Mouse (Mus musculus): Measurements from ENCODE around the gene Slc1a3. TPM values are rescaled to one million over a fixed set of nuclear protein-coding genes. Genes with fewer than 3 reads are reported as not detected.

Gene Slc1a3
- polyA plus RNA-seq, 1 experiment from 2014 or later = 48.7 TPM

DNA sequence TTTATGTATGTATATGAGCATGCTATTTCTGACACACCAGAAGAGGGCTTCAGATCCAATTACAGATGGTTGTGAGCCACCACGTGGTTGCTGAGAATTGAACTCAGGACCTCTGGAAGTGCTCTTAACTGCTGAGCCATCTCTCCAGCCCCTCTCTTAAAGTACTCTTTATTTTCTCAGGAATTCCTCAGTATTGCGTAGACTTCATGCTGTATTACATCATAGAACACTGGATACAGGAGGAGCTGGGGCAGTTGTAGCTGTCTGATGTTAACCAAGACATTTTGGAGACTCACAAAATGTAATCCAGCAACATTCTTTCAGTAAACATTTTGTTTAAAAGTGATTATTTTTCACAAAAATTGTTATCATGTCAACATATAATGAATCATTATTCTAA lies 73.3 kb downstream of the Slc1a3 start:
- no peaks in the 10 kb centered on the region for H3K27me3 ChIP-seq (ENCODE audit: control insufficient read depth, insufficient read depth, low read length)
- H3K9ac ChIP-seq (ENCODE audit: low read length) = no peak overlapping the region
- no peak for ATAC-seq (replicated peaks; ENCODE audit: low FRiP score)
- no peak overlapping the region for H3K4me2 ChIP-seq (ENCODE audit: low read depth, low read length, severe bottlenecking)
- no peak overlapping the region for H3K27ac ChIP-seq (ENCODE audit: low read depth, low read length)
- DNase-seq (ENCODE audit: low spot score) = no peak
- H3K4me1 ChIP-seq (replicated peaks; ENCODE audit: control insufficient read depth, insufficient read depth, low read length) = peaks cover 3% of the 10 kb centered on the region; the same call in 1 of the 2 replicates
- no peaks in the 10 kb centered on the region; the same call in 1 of the 2 replicates for H3K36me3 ChIP-seq (ENCODE audit: control insufficient read depth, insufficient read depth, low read length)
- H3K9me3 ChIP-seq (ENCODE audit: control insufficient read depth, low read length) = no peaks in the 10 kb centered on the region
- WGBS = 94% methylated on average over 2 of the region's 2 CpGs
- no peak overlapping the region for H3K4me3 ChIP-seq (ENCODE audit: low read depth, low read length)

GRCm38 (mm10) chr15:8635974-8636373 lies 74.6 kb downstream of the Slc1a3 start:
- H3K9me3 ChIP-seq (ENCODE audit: control insufficient read depth, low read length) = no peaks in the 10 kb centered on the region
- no peak overlapping the region for H3K4me2 ChIP-seq (ENCODE audit: low read depth, low read length, severe bottlenecking)
- no peak overlapping the region for H3K4me3 ChIP-seq (ENCODE audit: low read depth, low read length)
- H3K27me3 ChIP-seq (ENCODE audit: control insufficient read depth, insufficient read depth, low read length) = no peaks in the 10 kb centered on the region
- H3K9ac ChIP-seq (ENCODE audit: low read length) = no peak overlapping the region
- WGBS = 94% methylated on average over 15 of the region's 15 CpGs
- H3K27ac ChIP-seq (ENCODE audit: low read depth, low read length) = no peak overlapping the region
- H3K36me3 ChIP-seq (ENCODE audit: control insufficient read depth, insufficient read depth, low read length) = no peaks in the 10 kb centered on the region; the same call in 1 of the 2 replicates
- H3K4me1 ChIP-seq (replicated peaks; ENCODE audit: control insufficient read depth, insufficient read depth, low read length) = peaks cover 5% of the 10 kb centered on the region; the same call in 1 of the 2 replicates
- no peak for ATAC-seq (replicated peaks; ENCODE audit: low FRiP score)
- no peak for DNase-seq (ENCODE audit: low spot score)

- no peak for ATAC-seq (replicated peaks; ENCODE audit: low FRiP score)
- no peak for DNase-seq (ENCODE audit: low spot score)
- Histone ChIP-seq H3K4me1 (replicated peaks; ENCODE audit: control insufficient read depth, insufficient read depth, low read length) (peaks cover 6% of the 10 kb centered on the region; the same call in 1 of the 2 replicates), H3K9ac (ENCODE audit: low read length) (no peak overlapping the region), H3K4me2 (ENCODE audit: low read depth, low read length, severe bottlenecking) (no peak overlapping the region), H3K9me3 (ENCODE audit: control insufficient read depth, low read length) (no peaks in the 10 kb centered on the region), H3K27me3 (ENCODE audit: control insufficient read depth, insufficient read depth, low read length) (peaks cover 4% of the 10 kb centered on the region), H3K4me3 (ENCODE audit: low read depth, low read length) (no peak overlapping the region), H3K36me3 (ENCODE audit: control insufficient read depth, insufficient read depth, low read length) (no peaks in the 10 kb centered on the region; the same call in 1 of the 2 replicates), H3K27ac (ENCODE audit: low read depth, low read length) (no peak overlapping the region)
- WGBS = 93% methylated on average over 4 of the region's 4 CpGs
Measured at GRCm38 (mm10) chr15:8634807-8635206, 75.8 kb downstream of the Slc1a3 start.

GRCm38 (mm10) chr15:8634355-8634754 lies 76.2 kb downstream of the Slc1a3 start:
- 74% methylated on average over 3 of the region's 3 CpGs for WGBS
- no peaks in the 10 kb centered on the region for H3K9me3 ChIP-seq (ENCODE audit: control insufficient read depth, low read length)
- H3K27me3 ChIP-seq (ENCODE audit: control insufficient read depth, insufficient read depth, low read length) = peaks cover 4% of the 10 kb centered on the region
- H3K36me3 ChIP-seq (ENCODE audit: control insufficient read depth, insufficient read depth, low read length) = no peaks in the 10 kb centered on the region; the same call in 1 of the 2 replicates
- no peak for DNase-seq (ENCODE audit: low spot score)
- H3K4me1 ChIP-seq (replicated peaks; ENCODE audit: control insufficient read depth, insufficient read depth, low read length) = peaks cover 9% of the 10 kb centered on the region; the same call in 1 of the 2 replicates
- H3K9ac ChIP-seq (ENCODE audit: low read length) = no peak overlapping the region
- H3K4me3 ChIP-seq (ENCODE audit: low read depth, low read length) = no peak overlapping the region
- no peak for ATAC-seq (replicated peaks; ENCODE audit: low FRiP score)
- no peak overlapping the region for H3K27ac ChIP-seq (ENCODE audit: low read depth, low read length)
- H3K4me2 ChIP-seq (ENCODE audit: low read depth, low read length, severe bottlenecking) = no peak overlapping the region

GRCm38 (mm10) chr15:8633375-8633774 lies 77.2 kb downstream of the Slc1a3 start:
- WGBS = 56% methylated on average over 6 of the region's 6 CpGs
- Histone ChIP-seq H3K27ac (ENCODE audit: low read depth, low read length) (no peak overlapping the region), H3K9ac (ENCODE audit: low read length) (no peak overlapping the region), H3K4me2 (ENCODE audit: low read depth, low read length, severe bottlenecking) (no peak overlapping the region), H3K27me3 (ENCODE audit: control insufficient read depth, insufficient read depth, low read length) (peaks cover 4% of the 10 kb centered on the region), H3K4me1 (replicated peaks; ENCODE audit: control insufficient read depth, insufficient read depth, low read length) (peaks cover 9% of the 10 kb centered on the region; the same call in 1 of the 2 replicates), H3K36me3 (ENCODE audit: control insufficient read depth, insufficient read depth, low read length) (no peaks in the 10 kb centered on the region), H3K9me3 (ENCODE audit: control insufficient read depth, low read length) (no peaks in the 10 kb centered on the region), H3K4me3 (ENCODE audit: low read depth, low read length) (no peak overlapping the region)
- DNase-seq (ENCODE audit: low spot score) = peak; percentile 71
- no peak for ATAC-seq (replicated peaks; ENCODE audit: low FRiP score)

DNA sequence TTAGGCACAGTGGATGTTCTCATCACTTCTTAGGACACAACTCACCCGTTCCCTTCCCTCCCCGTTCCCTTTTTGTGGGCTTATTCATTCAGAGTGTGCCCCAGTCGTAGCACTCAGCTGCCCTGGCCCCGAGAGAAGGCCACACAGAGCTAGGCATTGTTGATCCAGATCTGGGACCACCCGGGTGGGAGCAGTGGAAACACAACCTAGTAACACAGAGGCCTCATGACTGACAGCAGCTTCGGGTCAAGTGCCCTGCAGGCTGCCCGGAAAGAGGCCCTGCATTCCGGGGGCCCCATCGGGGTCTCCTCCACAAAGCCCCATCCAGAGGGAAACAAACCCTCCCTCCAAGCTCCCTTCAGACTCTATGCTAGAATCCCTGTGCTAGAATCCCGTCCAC lies 78.2 kb downstream of the Slc1a3 start:
- Histone ChIP-seq H3K36me3 (ENCODE audit: control insufficient read depth, insufficient read depth, low read length) (no peaks in the 10 kb centered on the region), H3K9ac (ENCODE audit: low read length) (no peak overlapping the region), H3K9me3 (ENCODE audit: control insufficient read depth, low read length) (no peaks in the 10 kb centered on the region), H3K4me1 (replicated peaks; ENCODE audit: control insufficient read depth, insufficient read depth, low read length) (peaks cover 14% of the 10 kb centered on the region; the same call in 1 of the 2 replicates), H3K4me3 (ENCODE audit: low read depth, low read length) (no peak overlapping the region), H3K27ac (ENCODE audit: low read depth, low read length) (no peak overlapping the region), H3K4me2 (ENCODE audit: low read depth, low read length, severe bottlenecking) (no peak overlapping the region), H3K27me3 (ENCODE audit: control insufficient read depth, insufficient read depth, low read length) (peaks cover 7% of the 10 kb centered on the region)
- WGBS = 2% methylated on average over 10 of the region's 10 CpGs
- peak; percentile 76 for ATAC-seq (replicated peaks; ENCODE audit: low FRiP score)
- peak; percentile 79 for DNase-seq (ENCODE audit: low spot score)

- DNase-seq (ENCODE audit: low spot score) = peak; percentile 87
- no peaks in the 10 kb centered on the region for H3K36me3 ChIP-seq (ENCODE audit: control insufficient read depth, insufficient read depth, low read length)
- H3K27ac ChIP-seq (ENCODE audit: low read depth, low read length) = peak overlapping the region; percentile 43; the same call in 1 of the 2 replicates
- 2% methylated on average over 13 of the region's 13 CpGs for WGBS
- H3K9me3 ChIP-seq (ENCODE audit: control insufficient read depth, low read length) = no peaks in the 10 kb centered on the region
- peak overlapping the region; percentile 30 for H3K4me3 ChIP-seq (ENCODE audit: low read depth, low read length)
- peaks cover 14% of the 10 kb centered on the region; the same call in 1 of the 2 replicates for H3K4me1 ChIP-seq (replicated peaks; ENCODE audit: control insufficient read depth, insufficient read depth, low read length)
- peak; percentile 90 for ATAC-seq (replicated peaks; ENCODE audit: low FRiP score)
- peak overlapping the region; percentile 73 for H3K4me2 ChIP-seq (ENCODE audit: low read depth, low read length, severe bottlenecking)
- H3K27me3 ChIP-seq (ENCODE audit: control insufficient read depth, insufficient read depth, low read length) = peaks cover 7% of the 10 kb centered on the region
- peak overlapping the region; percentile 55 for H3K9ac ChIP-seq (ENCODE audit: low read length)
Measured at GRCm38 (mm10) chr15:8629317-8629831, 81.2 kb downstream of the Slc1a3 start.

- Histone ChIP-seq H3K9ac (ENCODE audit: low read length) (no peak overlapping the region), H3K4me2 (ENCODE audit: low read depth, low read length, severe bottlenecking) (no peak overlapping the region), H3K4me3 (ENCODE audit: low read depth, low read length) (no peak overlapping the region), H3K27ac (ENCODE audit: low read depth, low read length) (no peak overlapping the region), H3K36me3 (ENCODE audit: control insufficient read depth, insufficient read depth, low read length) (no peaks in the 10 kb centered on the region), H3K9me3 (ENCODE audit: control insufficient read depth, low read length) (no peaks in the 10 kb centered on the region), H3K27me3 (ENCODE audit: control insufficient read depth, insufficient read depth, low read length) (peaks cover 7% of the 10 kb centered on the region), H3K4me1 (replicated peaks; ENCODE audit: control insufficient read depth, insufficient read depth, low read length) (peaks cover 14% of the 10 kb centered on the region; the same call in 1 of the 2 replicates)
- ATAC-seq (replicated peaks; ENCODE audit: low FRiP score) (no peak), DNase-seq (ENCODE audit: low spot score) (no peak)
- WGBS = 66% methylated on average over 8 of the region's 8 CpGs
Measured at GRCm38 (mm10) chr15:8628150-8628549, 82.4 kb downstream of the Slc1a3 start.

DNA sequence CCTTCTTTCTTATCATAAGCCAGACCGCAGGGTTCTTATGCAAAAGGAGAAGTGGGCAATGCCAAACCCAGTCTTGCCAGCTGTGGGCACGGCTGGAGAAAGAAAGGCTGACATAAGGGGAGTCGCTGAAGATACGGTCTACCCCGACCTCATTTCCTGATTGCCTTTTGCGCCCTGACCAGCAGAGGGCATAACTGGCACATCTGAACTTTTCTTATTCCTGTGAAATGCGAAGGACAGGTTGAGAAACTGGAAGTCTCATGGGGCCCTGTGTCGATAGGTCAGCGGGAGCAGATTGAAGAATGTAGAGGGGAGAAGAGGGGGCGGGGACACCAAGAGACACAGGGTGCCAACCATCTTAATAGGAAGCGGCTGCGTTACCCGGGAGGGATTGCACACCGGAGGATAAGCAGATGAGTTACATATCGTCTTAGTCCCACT lies 83.4 kb downstream of the Slc1a3 start:
- ATAC-seq (replicated peaks; ENCODE audit: low FRiP score) = peak; percentile 21; the same call in 1 of the 2 replicates
- H3K27ac ChIP-seq (ENCODE audit: low read depth, low read length) = no peak overlapping the region

More for the DNA sequence above, 83.4 kb downstream of the Slc1a3 start:
- H3K4me3 ChIP-seq (ENCODE audit: low read depth, low read length) = peak overlapping the region; percentile 26
- peak overlapping the region; percentile 59 for H3K4me2 ChIP-seq (ENCODE audit: low read depth, low read length, severe bottlenecking)
- H3K27me3 ChIP-seq (ENCODE audit: control insufficient read depth, insufficient read depth, low read length) = peaks cover 7% of the 10 kb centered on the region
- no peaks in the 10 kb centered on the region for H3K36me3 ChIP-seq (ENCODE audit: control insufficient read depth, insufficient read depth, low read length)
- 3% methylated on average over 15 of the region's 15 CpGs for WGBS
- peaks cover 9% of the 10 kb centered on the region; the same call in 1 of the 2 replicates for H3K4me1 ChIP-seq (replicated peaks; ENCODE audit: control insufficient read depth, insufficient read depth, low read length)
- DNase-seq (ENCODE audit: low spot score) = peak; percentile 81
- peak overlapping the region; percentile 32 for H3K9ac ChIP-seq (ENCODE audit: low read length)
- H3K9me3 ChIP-seq (ENCODE audit: control insufficient read depth, low read length) = no peaks in the 10 kb centered on the region

All from forebrain, embryonic 11.5 days (tissue).